Mouse (Mus musculus) forebrain, embryonic 10.5 days (tissue): ENCODE measurements at regions not wholly inside any gene's neighbourhood (a gene's known extent, or its start where the extent isn't known, plus 50 kb on each side); places are given as distances from the start of the nearest gene placed in this dataset.

Source experiments
- DNase-seq: peaks from one replicate; pipeline ENCODE4 v3.0.0-alpha.2; 2017; ENCODE audit warnings: low spot score; ENCODE audit errors: extremely low spot score
- H3K27ac ChIP-seq: fragments of 300-500 bp; sonication (generic); 2 replicates; pipeline ENCODE4 v1.5.1; 2016; ENCODE audit warnings: mild to moderate bottlenecking
- H3K27me3 ChIP-seq: fragments of 300-500 bp; sonication (generic); 2 replicates; pipeline ENCODE4 v1.6.1; 2016; ENCODE audit warnings: mild to moderate bottlenecking; ENCODE audit not compliant: poor library complexity, severe bottlenecking
- H3K36me3 ChIP-seq: fragments of 300-500 bp; sonication (generic); replicated peaks from 2 replicates; pipeline ENCODE4 v1.6.1; 2016; ENCODE audit warnings: mild to moderate bottlenecking, moderate library complexity
- H3K4me1 ChIP-seq: fragments of 300-500 bp; sonication (generic); 2 replicates; pipeline ENCODE4 v1.6.1; 2016
- H3K4me3 ChIP-seq: fragments of 300-500 bp; sonication (generic); 2 replicates; pipeline ENCODE4 v1.5.1; 2016; ENCODE audit warnings: mild to moderate bottlenecking, moderate library complexity
- H3K9me3 ChIP-seq: fragments of 300-500 bp; sonication (generic); 2 replicates; pipeline ENCODE4 v1.6.1; 2016; ENCODE audit warnings: mild to moderate bottlenecking, moderate library complexity
- WGBS: fragments of 180-500 bp; shearing (Covaris S2); methylation state at CpG from one replicate; pipeline ENCODE4 v1.1.7; 2016; 5-methylcytosine and 5-hydroxymethylcytosine counted together

GRCm38 (mm10) chr8:88417307-88418095, 55.5 kb upstream of the Brd7 start:
- Histone ChIP-seq H3K27me3 (no peaks in the 10 kb centered on the region), H3K36me3 (no peaks in the 10 kb centered on the region), H3K4me3 (no peak overlapping the region), H3K4me1 (peaks cover 10% of the 10 kb centered on the region), H3K9me3 (peaks cover 6% of the 10 kb centered on the region; the same call in 1 of the 2 replicates), H3K27ac (no peak overlapping the region)
- DNase-seq = no peak
- WGBS = 41% methylated on average over 13 of the region's 13 CpGs

DNA sequence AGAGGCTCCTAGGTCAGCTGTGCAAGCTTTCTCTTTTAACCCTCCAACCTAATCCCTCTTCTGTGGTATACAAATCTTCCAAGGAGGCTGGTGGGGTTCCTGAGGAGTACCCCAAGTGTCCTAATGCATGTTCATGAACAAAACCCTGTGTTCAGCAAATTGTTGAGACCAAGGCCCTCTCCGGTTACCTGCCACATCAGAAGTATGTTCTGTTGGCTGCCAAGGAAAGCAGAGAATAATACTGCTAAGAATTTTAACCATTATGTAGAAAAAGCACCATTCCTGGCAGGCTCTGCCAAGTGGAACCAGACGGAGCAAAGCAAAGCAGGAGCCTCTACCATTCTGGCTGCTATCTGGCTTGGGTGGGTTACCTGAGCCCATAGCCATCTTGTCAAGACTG, 61.3 kb upstream of the Brd7 start:
- Histone ChIP-seq H3K27me3 (no peaks in the 10 kb centered on the region), H3K27ac (no peak overlapping the region), H3K9me3 (peaks cover 13% of the 10 kb centered on the region; the same call in 1 of the 2 replicates), H3K4me1 (no peaks in the 10 kb centered on the region), H3K4me3 (no peak overlapping the region), H3K36me3 (no peaks in the 10 kb centered on the region)
- 92% methylated on average over 2 of the region's 2 CpGs for WGBS
- DNase-seq = no peak

- 76% methylated on average over 5 of the region's 5 CpGs for WGBS
- H3K27ac ChIP-seq = no peak overlapping the region
- peaks cover 7% of the 10 kb centered on the region; the same call in 1 of the 2 replicates for H3K4me1 ChIP-seq
- H3K36me3 ChIP-seq = no peaks in the 10 kb centered on the region
- peaks cover 7% of the 10 kb centered on the region; the same call in 1 of the 2 replicates for H3K9me3 ChIP-seq
- peaks cover 2% of the 10 kb centered on the region; the same call in 1 of the 2 replicates for H3K27me3 ChIP-seq
- DNase-seq = no peak
- no peak overlapping the region for H3K4me3 ChIP-seq
These were observed 66.6 kb upstream of the Brd7 start for GRCm38 (mm10) chr8:88428560-88428959.

DNA sequence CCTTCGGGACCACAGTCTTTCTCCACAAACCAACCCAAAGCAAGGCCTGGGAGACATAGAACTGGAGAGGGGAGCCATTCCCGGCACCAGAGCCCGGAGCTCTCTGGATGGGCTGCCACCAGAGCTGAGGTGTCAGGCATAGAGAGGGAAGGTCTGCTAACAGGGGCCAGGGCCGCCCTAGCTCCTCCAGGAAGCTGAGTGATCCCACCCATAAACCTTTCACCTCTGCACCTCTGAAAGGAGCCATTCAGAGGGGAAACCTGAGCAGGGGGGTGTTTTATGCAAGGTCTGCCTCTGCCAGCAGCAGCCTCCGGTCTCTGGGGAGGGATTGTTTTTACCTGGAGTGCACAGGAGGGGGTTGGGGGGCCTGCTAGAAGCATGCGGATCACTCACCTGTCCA, 69.4 kb upstream of the Brd7 start:
- no peak overlapping the region for H3K4me3 ChIP-seq
- peaks cover 7% of the 10 kb centered on the region; the same call in 1 of the 2 replicates for H3K4me1 ChIP-seq
- peaks cover 17% of the 10 kb centered on the region for H3K27me3 ChIP-seq
- no peak for DNase-seq
- peak overlapping the region; percentile 51 for H3K27ac ChIP-seq
- H3K36me3 ChIP-seq = no peaks in the 10 kb centered on the region
- WGBS = 58% methylated on average over 6 of the region's 6 CpGs
- H3K9me3 ChIP-seq = peaks cover under 1% of the 10 kb centered on the region; the same call in 1 of the 2 replicates

DNA sequence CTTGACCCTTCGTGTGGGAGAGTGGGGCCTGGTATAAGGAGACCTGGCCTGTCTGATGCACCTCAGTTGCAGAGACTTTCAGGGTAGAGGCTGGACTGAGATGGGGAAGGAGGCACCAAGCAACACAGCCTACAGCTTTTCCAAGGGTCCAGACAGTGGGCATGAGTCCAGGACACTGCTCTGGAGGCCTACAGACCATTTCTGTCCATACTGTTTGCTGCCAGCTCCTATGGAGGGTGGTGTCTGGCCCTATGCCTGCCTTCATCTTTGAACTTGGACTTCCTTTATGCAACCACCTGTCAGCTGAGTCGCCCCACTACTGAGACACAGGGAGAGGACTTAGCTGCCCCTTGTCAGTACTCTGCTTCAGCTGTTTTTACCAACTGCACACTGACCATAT, 73.7 kb upstream of the Brd7 start:
- H3K36me3 ChIP-seq = no peaks in the 10 kb centered on the region
- 86% methylated on average over 2 of the region's 2 CpGs for WGBS
- no peak overlapping the region for H3K4me3 ChIP-seq
- no peak overlapping the region for H3K27ac ChIP-seq
- no peaks in the 10 kb centered on the region for H3K9me3 ChIP-seq
- H3K4me1 ChIP-seq = peaks cover 19% of the 10 kb centered on the region
- no peak for DNase-seq
- peaks cover 56% of the 10 kb centered on the region for H3K27me3 ChIP-seq

DNA sequence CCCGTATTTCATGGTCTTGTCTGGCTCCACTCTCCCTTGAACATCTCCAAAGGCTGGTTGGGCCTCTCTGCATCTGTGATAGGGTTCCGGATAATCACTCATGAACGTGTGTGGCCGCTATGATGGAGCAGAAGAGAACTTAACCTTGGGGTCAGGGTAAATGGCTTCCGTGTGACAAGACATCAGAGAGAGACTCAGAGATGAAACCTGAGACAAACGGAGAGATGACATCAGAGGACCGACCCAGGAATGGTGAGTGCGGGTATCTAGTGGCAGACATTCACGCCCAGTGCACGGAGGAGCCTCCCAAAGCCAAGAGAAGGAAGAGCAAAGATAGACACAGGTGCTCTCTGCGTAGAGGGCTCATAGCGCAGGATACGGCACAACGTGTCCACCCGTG, 78.2 kb upstream of the Brd7 start:
- Histone ChIP-seq H3K27ac (no peak overlapping the region), H3K4me1 (peaks cover 12% of the 10 kb centered on the region), H3K9me3 (no peaks in the 10 kb centered on the region), H3K27me3 (peaks cover 57% of the 10 kb centered on the region), H3K4me3 (no peak overlapping the region), H3K36me3 (no peaks in the 10 kb centered on the region)
- WGBS = 83% methylated on average over 15 of the region's 15 CpGs
- no peak for DNase-seq

DNA sequence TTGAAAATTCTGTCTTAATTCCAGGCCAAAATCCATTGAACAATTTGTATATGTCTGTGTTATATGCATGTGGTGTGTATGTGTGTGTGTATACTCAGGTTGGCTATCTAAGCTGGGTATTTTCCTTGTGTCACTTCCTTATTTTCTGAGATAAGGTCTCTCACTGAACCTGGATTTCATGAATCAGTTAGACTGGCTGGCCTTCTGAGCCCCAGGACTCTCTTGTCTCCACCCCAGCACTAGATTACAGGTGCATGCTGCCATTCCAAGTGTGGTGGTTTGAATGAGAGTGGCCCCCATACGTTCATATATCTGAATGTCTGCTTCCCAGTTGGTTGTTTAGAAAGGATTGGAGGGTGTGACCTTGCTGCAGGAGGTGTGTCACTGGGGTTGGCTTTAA, 77.8 kb upstream of the Nkd1 start:
- Histone ChIP-seq H3K36me3 (no peaks in the 10 kb centered on the region), H3K4me1 (peaks cover 8% of the 10 kb centered on the region; the same call in 1 of the 2 replicates), H3K9me3 (no peaks in the 10 kb centered on the region), H3K4me3 (no peak overlapping the region), H3K27me3 (peaks cover 43% of the 10 kb centered on the region), H3K27ac (no peak overlapping the region)
- no peak for DNase-seq
- WGBS = 45% methylated on average over 1 of the region's 1 CpGs

- 65% methylated on average over 6 of the region's 6 CpGs for WGBS
- Histone ChIP-seq H3K9me3 (no peaks in the 10 kb centered on the region), H3K36me3 (no peaks in the 10 kb centered on the region), H3K4me3 (no peak overlapping the region), H3K27me3 (peaks cover 56% of the 10 kb centered on the region), H3K4me1 (peaks cover 38% of the 10 kb centered on the region), H3K27ac (no peak overlapping the region)
- no peak for DNase-seq
These were observed 73.7 kb upstream of the Nkd1 start for GRCm38 (mm10) chr8:88447406-88447805.

DNA sequence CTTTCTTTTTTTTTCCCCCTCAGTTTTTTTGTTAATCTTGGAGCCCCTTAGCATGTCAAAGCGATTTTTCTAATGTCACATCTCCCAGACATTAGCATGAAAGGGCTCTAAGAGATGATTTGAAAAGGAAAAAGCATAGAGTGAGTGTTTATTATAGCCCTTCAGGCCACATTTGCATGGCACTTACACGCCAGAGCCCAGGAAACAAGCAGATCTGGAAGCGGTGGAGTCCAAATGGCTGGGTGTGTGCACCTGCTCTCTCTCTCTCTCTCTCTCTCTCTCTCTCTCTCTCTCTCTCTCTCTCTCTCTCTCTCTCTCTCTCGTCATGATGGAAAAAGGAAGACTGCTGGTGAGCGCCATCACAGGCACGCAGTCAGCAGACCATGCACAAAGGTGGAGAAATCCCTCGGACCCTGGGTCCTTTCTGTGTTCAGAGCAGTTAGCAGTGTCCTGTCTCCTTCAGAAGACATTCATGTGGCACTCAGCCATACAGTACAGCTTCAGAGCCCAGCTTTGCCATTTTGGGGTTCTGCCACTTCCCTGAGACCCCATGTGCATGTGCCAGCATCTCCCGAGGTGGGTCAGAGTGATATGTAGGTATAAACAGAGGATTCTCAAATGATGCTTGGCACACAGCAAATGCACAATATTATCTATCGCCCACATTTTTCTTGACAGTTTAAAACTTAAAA, 73.2 kb upstream of the Nkd1 start:
- no peak for DNase-seq
- Histone ChIP-seq H3K4me3 (no peak overlapping the region), H3K27me3 (peaks cover 62% of the 10 kb centered on the region), H3K27ac (no peak overlapping the region), H3K4me1 (peaks cover 44% of the 10 kb centered on the region), H3K9me3 (no peaks in the 10 kb centered on the region), H3K36me3 (no peaks in the 10 kb centered on the region)
- 82% methylated on average over 9 of the region's 9 CpGs for WGBS

DNA sequence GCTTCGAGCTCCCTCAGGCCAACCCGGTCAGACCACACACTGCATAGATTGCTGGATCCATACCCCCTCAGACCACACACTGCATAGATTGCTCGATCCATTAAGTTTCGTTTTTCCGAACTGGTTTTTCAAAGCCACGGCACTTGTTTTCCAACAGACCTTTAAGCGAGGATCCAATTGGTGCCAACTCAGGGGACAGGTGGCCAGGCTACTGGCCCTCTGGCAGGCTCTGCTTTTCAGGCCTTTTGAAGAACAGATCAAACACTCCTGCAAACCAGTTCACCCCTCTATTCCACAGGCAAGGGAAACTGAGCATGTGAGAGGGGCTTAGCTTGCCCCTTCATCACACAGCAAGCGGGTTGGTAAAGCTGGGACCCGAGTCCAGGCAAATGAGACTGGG, 72.2 kb upstream of the Nkd1 start:
- DNase-seq = no peak
- H3K4me1 ChIP-seq = peaks cover 54% of the 10 kb centered on the region
- H3K4me3 ChIP-seq = no peak overlapping the region
- WGBS = 90% methylated on average over 9 of the region's 9 CpGs
- no peaks in the 10 kb centered on the region for H3K9me3 ChIP-seq
- H3K27ac ChIP-seq = peak overlapping the region; percentile 81
- peaks cover 72% of the 10 kb centered on the region for H3K27me3 ChIP-seq
- H3K36me3 ChIP-seq = no peaks in the 10 kb centered on the region

DNA sequence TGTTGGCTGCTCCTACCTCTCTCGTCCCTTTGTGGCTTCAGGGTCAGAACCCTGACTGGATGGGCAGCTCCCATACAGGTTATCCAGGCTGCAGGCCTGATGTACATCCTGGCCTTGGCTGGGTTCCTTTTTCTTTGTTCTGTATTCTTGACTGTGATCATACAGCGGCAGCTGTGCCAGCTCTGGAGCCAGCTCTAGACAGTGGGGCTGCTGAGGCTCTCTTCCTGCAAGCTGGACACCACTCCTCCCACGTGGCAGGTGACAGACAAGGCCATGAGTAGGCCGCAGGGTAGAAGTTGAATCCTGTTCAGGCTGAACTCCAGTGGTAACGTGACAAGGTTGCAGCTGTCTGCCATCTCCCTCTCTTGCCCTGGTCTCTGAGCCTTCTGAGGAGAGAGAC, 71.6 kb upstream of the Nkd1 start:
- no peak for DNase-seq
- H3K9me3 ChIP-seq = no peaks in the 10 kb centered on the region
- H3K4me3 ChIP-seq = no peak overlapping the region
- H3K27ac ChIP-seq = peak overlapping the region; percentile 81
- no peaks in the 10 kb centered on the region for H3K36me3 ChIP-seq
- H3K27me3 ChIP-seq = peaks cover 77% of the 10 kb centered on the region
- 78% methylated on average over 5 of the region's 5 CpGs for WGBS
- H3K4me1 ChIP-seq = peaks cover 59% of the 10 kb centered on the region

GRCm38 (mm10) chr8:88450864-88451657, 70.1 kb upstream of the Nkd1 start:
- DNase-seq = peak; percentile 51
- peak overlapping the region; percentile 81 for H3K27ac ChIP-seq
- H3K4me1 ChIP-seq = peaks cover 74% of the 10 kb centered on the region
- WGBS = under 1% methylated on average over 26 of the region's 26 CpGs
- peaks cover 93% of the 10 kb centered on the region for H3K27me3 ChIP-seq
- H3K4me3 ChIP-seq = peak overlapping the region; percentile 29
- peaks cover under 1% of the 10 kb centered on the region; the same call in 1 of the 2 replicates for H3K9me3 ChIP-seq
- H3K36me3 ChIP-seq = no peaks in the 10 kb centered on the region
